ENCODE assay signal across 15 mouse cellular contexts in the genomic region with DNA sequence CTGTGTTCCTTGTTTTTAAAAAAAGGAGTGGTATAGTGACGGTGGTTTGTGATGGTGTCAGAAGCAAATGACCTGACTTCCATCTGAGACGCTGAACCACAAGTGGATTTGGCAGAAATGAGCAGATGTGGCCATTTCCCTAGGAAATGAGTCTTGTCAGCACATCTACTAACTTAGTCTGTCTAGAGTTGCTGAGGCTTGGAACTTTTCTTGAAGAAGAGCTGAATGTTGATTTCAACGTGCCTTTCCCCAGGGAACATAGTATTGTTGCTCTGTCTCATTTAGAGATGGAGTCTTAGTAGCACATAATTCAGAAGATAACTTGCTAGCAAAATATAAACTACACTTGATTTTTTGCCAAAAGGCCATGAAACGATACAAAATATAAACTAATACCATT.
"Had no signal": no experiment of that assay in that cellular context is flagged by ENCODE, and none has a peak within 500 bp of the region (broad histone marks: within the 10 kb centered on the region; RNA-seq: fewer than 3 reads in every experiment).

No protein-coding gene starts in this region.

- DNase-seq: lung, adult 18-20 months; lung, postnatal 14 days; lung, postnatal 36 days; right cerebral cortex, postnatal 14 days; spleen, adult 18-20 months; thymus, adult 18-20 months; thymus, postnatal 14 days; thymus, postnatal 36 days had no signal

- ATAC-seq: midbrain, embryonic 13.5 days; midbrain, embryonic 15.5 days had no signal

- H3K9ac ChIP-seq: liver, embryonic 14.5 days; lung, embryonic 15.5 days; midbrain, embryonic 13.5 days; midbrain, embryonic 15.5 days; neural tube, embryonic 12.5 days had no signal

- H3K4me3 ChIP-seq: lung, embryonic 15.5 days; megakaryocyte, embryonic 14.5 days; midbrain, embryonic 13.5 days; midbrain, embryonic 15.5 days; neural tube, embryonic 12.5 days had no signal

- H3K9me3 ChIP-seq: lung, embryonic 15.5 days; megakaryocyte, embryonic 14.5 days; midbrain, embryonic 13.5 days; midbrain, embryonic 15.5 days; neural tube, embryonic 12.5 days had no signal

- H3K27me3 ChIP-seq: lung, embryonic 15.5 days; megakaryocyte, embryonic 14.5 days; midbrain, embryonic 13.5 days; midbrain, embryonic 15.5 days; neural tube, embryonic 12.5 days had no signal

- H3K4me1 ChIP-seq: midbrain, embryonic 13.5 days; midbrain, embryonic 15.5 days; neural tube, embryonic 12.5 days had no signal

- H3K4me2 ChIP-seq: lung, embryonic 15.5 days; midbrain, embryonic 11.5 days; midbrain, embryonic 13.5 days; midbrain, embryonic 15.5 days; neural tube, embryonic 12.5 days had no signal

- H3K27ac ChIP-seq: liver, embryonic 14.5 days; lung, embryonic 15.5 days; midbrain, embryonic 13.5 days; midbrain, embryonic 15.5 days; neural tube, embryonic 12.5 days had no signal
